Mouse (Mus musculus): ENCODE data around the gene Wrap73. TPM values are rescaled to one million over a fixed set of nuclear protein-coding genes. Genes with fewer than 3 reads are reported as not detected.

Wrap73 gene
- polyA plus RNA-seq, 1 experiment = 7.4 TPM

DNA sequence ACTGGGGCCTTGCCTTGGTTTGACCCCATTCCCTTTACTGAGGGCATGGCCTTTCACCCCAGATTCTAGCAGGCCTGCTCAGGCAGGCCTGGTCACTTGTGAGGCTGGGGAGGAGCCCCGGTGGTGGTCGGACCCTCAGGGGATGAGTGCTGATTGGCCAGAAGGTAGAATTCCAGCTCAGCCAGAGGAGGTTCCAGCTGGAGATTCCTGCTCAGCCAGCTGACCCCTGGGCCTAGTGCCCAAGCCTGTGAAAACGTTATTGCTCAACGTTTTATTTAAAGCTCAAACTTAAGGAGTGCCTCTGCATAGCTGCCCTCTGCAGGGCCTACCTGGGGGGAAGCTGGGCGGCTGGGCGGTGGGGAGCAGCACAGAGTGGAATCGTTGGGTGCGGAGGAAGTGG is 35.1 kb downstream of the Wrap73 start:
- 53% methylated on average over 8 of the region's 8 CpGs for WGBS

DNA sequence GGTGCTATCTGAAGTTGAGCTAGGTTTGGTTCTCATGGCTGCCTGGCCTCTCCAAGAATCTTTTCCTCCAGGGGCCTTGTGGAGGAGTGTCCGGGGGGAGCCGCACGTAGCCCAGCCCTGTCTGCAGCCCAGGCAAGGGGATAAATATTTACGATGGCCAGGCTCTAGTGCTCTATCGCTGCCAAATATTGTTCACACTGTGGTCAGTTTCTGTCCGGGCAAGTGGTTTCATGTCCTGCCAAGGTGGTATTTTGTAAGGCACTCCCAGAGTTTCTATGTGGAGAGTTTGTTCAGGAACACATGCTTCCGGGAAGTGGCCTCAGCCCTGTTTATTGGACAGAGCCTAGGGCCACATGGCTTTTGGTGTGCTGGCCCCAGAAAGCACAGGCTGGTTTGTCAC is 38.8 kb downstream of the Wrap73 start:
- no peaks in the 10 kb centered on the region for H3K4me1 ChIP-seq (ENCODE audit: control insufficient read depth, insufficient read depth, low read length)
- no peak overlapping the region for H3K4me3 ChIP-seq (replicated peaks; ENCODE audit: control insufficient read depth, low read depth, low read length)
- TF ChIP-seq CTCF (IDR thresholded peaks at IDR 0.05; ENCODE audit: control insufficient read depth, insufficient read depth, low read length) (no peak), POLR2A (IDR thresholded peaks at IDR 0.05; ENCODE audit: borderline replicate concordance, control insufficient read depth, low read depth, low read length) (no peak)
- WGBS = 85% methylated on average over 7 of the region's 7 CpGs
- no peak overlapping the region for H3K27ac ChIP-seq (ENCODE audit: control insufficient read depth, insufficient read depth, low read depth, low read length, poor library complexity)

More for the DNA sequence above, 35.1 kb downstream of the Wrap73 start:
- Histone ChIP-seq H3K27ac (ENCODE audit: control insufficient read depth, insufficient read depth, low read depth, low read length, poor library complexity) (no peak overlapping the region), H3K4me3 (replicated peaks; ENCODE audit: control insufficient read depth, low read depth, low read length) (no peak overlapping the region), H3K4me1 (ENCODE audit: control insufficient read depth, insufficient read depth, low read length) (no peaks in the 10 kb centered on the region)
- no peak for TF ChIP-seq CTCF (IDR thresholded peaks at IDR 0.05; ENCODE audit: control insufficient read depth, insufficient read depth, low read length)
- no peak for TF ChIP-seq POLR2A (IDR thresholded peaks at IDR 0.05; ENCODE audit: borderline replicate concordance, control insufficient read depth, low read depth, low read length)

DNA sequence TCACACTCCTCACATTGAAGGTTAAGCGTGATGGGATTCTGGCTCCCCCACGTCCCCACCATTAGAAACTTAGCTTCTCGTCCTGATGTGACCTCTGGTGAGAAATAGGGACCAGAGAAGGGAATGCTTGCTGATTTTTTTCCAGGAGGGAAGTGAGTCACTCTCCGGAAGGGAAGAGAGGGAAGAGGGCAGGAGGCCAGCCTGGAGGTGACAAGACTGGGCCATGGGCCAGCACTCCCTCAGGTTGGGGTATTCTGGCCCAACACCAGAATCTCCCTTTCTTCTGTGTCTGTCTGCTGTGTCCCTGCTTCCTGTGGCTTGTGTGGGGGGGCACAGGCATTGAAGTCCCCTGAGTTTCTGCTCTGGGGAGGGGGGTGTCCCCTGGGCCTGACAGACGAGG is 41.4 kb downstream of the Wrap73 start:
- TF ChIP-seq POLR2A (IDR thresholded peaks at IDR 0.05; ENCODE audit: borderline replicate concordance, control insufficient read depth, low read depth, low read length) (no peak), CTCF (IDR thresholded peaks at IDR 0.05; ENCODE audit: control insufficient read depth, insufficient read depth, low read length) (no peak)
- Histone ChIP-seq H3K4me1 (ENCODE audit: control insufficient read depth, insufficient read depth, low read length) (no peaks in the 10 kb centered on the region), H3K4me3 (replicated peaks; ENCODE audit: control insufficient read depth, low read depth, low read length) (no peak overlapping the region), H3K27ac (ENCODE audit: control insufficient read depth, insufficient read depth, low read depth, low read length, poor library complexity) (no peak overlapping the region)
- WGBS = 72% methylated on average over 5 of the region's 5 CpGs

DNA sequence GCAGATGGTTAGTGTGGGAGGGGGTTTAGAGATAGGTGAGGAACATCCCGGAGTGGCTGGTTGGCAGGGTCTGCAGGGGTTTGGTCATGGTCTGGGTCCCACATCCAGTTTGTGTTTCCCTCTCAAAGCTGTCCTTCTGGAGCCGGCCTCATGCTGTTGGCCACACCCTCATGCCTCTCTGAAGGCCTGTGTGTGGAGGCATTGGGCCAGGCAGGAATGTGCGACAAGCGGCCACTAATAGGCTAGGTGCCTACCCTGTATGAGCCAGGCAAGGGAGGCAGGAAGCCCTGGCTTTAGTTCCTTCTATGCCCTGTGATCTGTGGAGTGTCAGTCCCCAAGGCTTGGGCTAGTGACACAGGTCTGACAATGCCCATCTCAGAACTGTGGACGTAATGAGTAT is 42.8 kb downstream of the Wrap73 start:
- H3K27ac ChIP-seq (ENCODE audit: control insufficient read depth, insufficient read depth, low read depth, low read length, poor library complexity) = no peak overlapping the region
- H3K4me1 ChIP-seq (ENCODE audit: control insufficient read depth, insufficient read depth, low read length) = no peaks in the 10 kb centered on the region
- WGBS = 80% methylated on average over 5 of the region's 5 CpGs
- TF ChIP-seq POLR2A (IDR thresholded peaks at IDR 0.05; ENCODE audit: borderline replicate concordance, control insufficient read depth, low read depth, low read length) (no peak), CTCF (IDR thresholded peaks at IDR 0.05; ENCODE audit: control insufficient read depth, insufficient read depth, low read length) (no peak)
- no peak overlapping the region for H3K4me3 ChIP-seq (replicated peaks; ENCODE audit: control insufficient read depth, low read depth, low read length)

DNA sequence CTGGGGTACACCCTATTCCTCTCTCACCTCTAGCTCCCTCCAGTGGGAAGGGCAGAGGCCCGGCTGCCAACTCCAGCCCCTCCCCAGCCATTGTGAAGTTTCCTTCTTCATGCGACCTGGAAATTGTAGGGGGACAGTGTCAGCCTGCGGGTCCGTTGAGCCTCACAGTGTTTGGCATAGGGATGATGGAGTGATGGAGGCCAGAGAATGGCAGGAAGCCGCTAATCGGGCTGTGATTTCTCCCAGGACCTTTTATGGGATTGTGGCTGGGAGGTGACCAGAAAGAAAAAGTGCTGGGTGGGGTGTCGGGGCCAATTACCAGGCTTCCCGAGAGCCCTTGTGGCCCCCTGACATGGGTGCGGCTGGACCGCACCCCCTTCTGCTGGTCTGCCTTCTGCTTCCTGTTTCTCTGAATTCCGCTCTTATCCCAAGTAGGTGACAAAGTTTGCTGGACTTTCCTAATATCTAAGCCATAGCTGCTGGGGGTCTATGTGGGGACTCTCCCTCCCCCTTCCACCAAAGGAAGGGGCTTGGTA is 43.9 kb downstream of the Wrap73 start:
- Histone ChIP-seq H3K4me3 (replicated peaks; ENCODE audit: control insufficient read depth, low read depth, low read length) (no peak overlapping the region), H3K27ac (ENCODE audit: control insufficient read depth, insufficient read depth, low read depth, low read length, poor library complexity) (no peak overlapping the region), H3K4me1 (ENCODE audit: control insufficient read depth, insufficient read depth, low read length) (no peaks in the 10 kb centered on the region)
- WGBS = 79% methylated on average over 11 of the region's 11 CpGs
- no peak for TF ChIP-seq CTCF (IDR thresholded peaks at IDR 0.05; ENCODE audit: control insufficient read depth, insufficient read depth, low read length)

DNA sequence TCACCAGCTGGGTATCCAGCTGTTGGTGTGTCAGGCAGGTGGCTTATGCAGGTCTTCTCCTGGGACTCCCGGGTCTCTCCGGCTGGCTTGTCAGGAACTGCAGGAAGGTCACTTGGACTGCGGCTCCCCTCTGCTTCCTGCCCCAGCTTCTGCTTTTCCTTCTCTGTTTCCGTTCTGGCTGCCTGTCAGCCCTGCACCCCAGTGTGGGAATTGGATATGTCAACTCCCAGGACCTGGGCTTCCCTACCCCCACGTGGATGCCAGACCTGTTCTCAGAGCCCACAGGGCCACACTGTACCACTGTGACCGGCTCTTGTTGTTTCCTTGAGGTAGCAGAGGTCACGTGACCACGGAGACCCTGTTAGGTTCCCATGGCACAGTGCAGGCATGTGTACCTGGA is 46.8 kb downstream of the Wrap73 start:
- Histone ChIP-seq H3K4me1 (ENCODE audit: control insufficient read depth, insufficient read depth, low read length) (no peaks in the 10 kb centered on the region), H3K27ac (ENCODE audit: control insufficient read depth, insufficient read depth, low read depth, low read length, poor library complexity) (no peak overlapping the region), H3K4me3 (replicated peaks; ENCODE audit: control insufficient read depth, low read depth, low read length) (no peak overlapping the region)
- no peak for TF ChIP-seq CTCF (IDR thresholded peaks at IDR 0.05; ENCODE audit: control insufficient read depth, insufficient read depth, low read length)
- under 1% methylated on average over 8 of the region's 8 CpGs for WGBS

DNA sequence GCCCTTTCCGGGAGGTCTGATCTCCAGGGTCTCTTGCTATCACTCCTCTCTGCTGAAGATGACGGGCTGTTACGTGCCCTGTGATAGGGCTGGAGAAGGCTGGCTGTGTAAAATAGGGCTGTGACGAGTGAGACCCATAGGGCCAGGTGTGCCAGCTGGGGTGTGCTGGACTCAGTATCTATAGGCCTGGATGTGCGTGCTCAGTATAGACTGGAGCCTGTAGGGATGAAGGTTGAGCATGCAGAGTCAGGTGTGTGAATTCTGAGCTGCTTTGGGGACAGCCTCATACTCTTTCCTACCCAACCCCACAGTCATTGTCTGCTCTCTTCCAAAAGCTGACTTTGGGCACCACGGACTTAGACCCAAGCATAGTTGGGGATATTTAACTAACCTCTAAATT is 55.8 kb downstream of the Wrap73 start:
- WGBS = 79% methylated on average over 6 of the region's 6 CpGs
- TF ChIP-seq POLR2A (IDR thresholded peaks at IDR 0.05; ENCODE audit: borderline replicate concordance, control insufficient read depth, low read depth, low read length) (no peak), CTCF (IDR thresholded peaks at IDR 0.05; ENCODE audit: control insufficient read depth, insufficient read depth, low read length) (no peak)
- Histone ChIP-seq H3K27ac (ENCODE audit: control insufficient read depth, insufficient read depth, low read depth, low read length, poor library complexity) (no peak overlapping the region), H3K4me3 (replicated peaks; ENCODE audit: control insufficient read depth, low read depth, low read length) (no peak overlapping the region), H3K4me1 (ENCODE audit: control insufficient read depth, insufficient read depth, low read length) (no peaks in the 10 kb centered on the region)

DNA sequence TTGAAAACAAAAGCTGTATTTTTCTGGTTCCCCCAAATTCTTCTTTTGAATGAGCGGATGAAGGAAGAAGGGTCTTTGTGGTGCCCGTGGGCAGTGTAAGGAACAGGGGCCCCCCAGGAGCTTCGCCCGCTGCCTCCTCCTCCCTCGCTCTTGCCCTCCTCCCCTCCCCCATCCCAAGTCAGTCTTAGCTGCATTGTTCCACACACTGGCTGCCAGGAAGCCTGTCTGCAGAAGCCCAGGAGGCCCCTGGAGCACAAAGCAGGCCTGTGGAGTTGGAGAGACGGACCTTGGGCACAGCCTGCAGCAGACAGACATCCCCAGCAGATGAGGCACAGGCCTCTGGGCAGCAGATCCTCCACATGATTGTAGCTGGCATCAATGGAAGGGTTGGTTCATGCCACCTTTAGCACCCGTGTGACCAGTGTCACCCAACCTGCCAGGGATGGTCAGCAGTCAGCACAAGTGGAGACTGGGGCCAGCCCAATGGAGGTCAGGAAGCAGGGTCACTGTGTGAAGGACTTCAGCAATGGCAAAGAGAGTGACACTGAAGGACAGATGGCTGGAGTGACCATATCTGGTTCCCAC is 56.3 kb downstream of the Wrap73 start:
- 71% methylated on average over 7 of the region's 7 CpGs for WGBS
- H3K4me1 ChIP-seq (ENCODE audit: control insufficient read depth, insufficient read depth, low read length) = no peaks in the 10 kb centered on the region
- TF ChIP-seq POLR2A (IDR thresholded peaks at IDR 0.05; ENCODE audit: borderline replicate concordance, control insufficient read depth, low read depth, low read length) = no peak
- no peak for TF ChIP-seq CTCF (IDR thresholded peaks at IDR 0.05; ENCODE audit: control insufficient read depth, insufficient read depth, low read length)
- H3K4me3 ChIP-seq (replicated peaks; ENCODE audit: control insufficient read depth, low read depth, low read length) = no peak overlapping the region
- no peak overlapping the region; the same call in 1 of the 2 replicates for H3K27ac ChIP-seq (ENCODE audit: control insufficient read depth, insufficient read depth, low read depth, low read length, poor library complexity)

- no peak overlapping the region for H3K4me3 ChIP-seq (replicated peaks; ENCODE audit: control insufficient read depth, low read depth, low read length)
- TF ChIP-seq CTCF (IDR thresholded peaks at IDR 0.05; ENCODE audit: control insufficient read depth, insufficient read depth, low read length) = no peak
- no peak for TF ChIP-seq POLR2A (IDR thresholded peaks at IDR 0.05; ENCODE audit: borderline replicate concordance, control insufficient read depth, low read depth, low read length)
- H3K4me1 ChIP-seq (ENCODE audit: control insufficient read depth, insufficient read depth, low read length) = no peaks in the 10 kb centered on the region
- no peak overlapping the region for H3K27ac ChIP-seq (ENCODE audit: control insufficient read depth, insufficient read depth, low read depth, low read length, poor library complexity)
- WGBS = 83% methylated on average over 5 of the region's 5 CpGs
These were observed 59.3 kb downstream of the Wrap73 start for GRCm38 (mm10) chr4:154201511-154201910.

Measured in bone marrow, adult 2 months (tissue).